Mouse (Mus musculus) urinary bladder, postnatal 25 days (tissue): ENCODE data around the gene Cox6b1.

Experiments
- DNase-seq: peaks from one replicate; pipeline ENCODE4 v3.0.0; 2022; ENCODE audit warnings: low spot score

Cox6b1 gene

GRCm38 (mm10) chr7:30610043-30610442 lies 15.9 kb downstream of the Cox6b1 start:
- no peak for DNase-seq

DNA sequence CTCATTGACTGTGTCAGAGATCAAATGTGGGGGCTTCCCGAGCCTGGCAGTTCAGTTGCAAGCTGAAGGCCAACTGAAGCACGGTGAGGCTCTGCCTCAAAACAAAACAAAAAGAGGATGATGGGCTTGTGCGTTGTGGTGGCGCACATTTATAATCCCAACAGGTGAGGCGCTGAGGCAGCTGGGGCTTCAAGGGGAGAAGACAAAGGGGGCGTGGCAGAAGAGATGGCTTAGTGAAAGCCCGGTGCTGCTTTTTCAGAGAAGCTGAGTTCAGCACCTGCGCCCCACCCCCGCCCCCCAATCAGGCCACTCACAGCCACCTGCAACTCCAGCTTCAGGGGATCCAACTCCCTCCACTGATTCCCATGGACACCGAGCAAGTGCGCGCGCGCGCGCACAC lies 17.5 kb downstream of the Cox6b1 start:
- no peak for DNase-seq

DNA sequence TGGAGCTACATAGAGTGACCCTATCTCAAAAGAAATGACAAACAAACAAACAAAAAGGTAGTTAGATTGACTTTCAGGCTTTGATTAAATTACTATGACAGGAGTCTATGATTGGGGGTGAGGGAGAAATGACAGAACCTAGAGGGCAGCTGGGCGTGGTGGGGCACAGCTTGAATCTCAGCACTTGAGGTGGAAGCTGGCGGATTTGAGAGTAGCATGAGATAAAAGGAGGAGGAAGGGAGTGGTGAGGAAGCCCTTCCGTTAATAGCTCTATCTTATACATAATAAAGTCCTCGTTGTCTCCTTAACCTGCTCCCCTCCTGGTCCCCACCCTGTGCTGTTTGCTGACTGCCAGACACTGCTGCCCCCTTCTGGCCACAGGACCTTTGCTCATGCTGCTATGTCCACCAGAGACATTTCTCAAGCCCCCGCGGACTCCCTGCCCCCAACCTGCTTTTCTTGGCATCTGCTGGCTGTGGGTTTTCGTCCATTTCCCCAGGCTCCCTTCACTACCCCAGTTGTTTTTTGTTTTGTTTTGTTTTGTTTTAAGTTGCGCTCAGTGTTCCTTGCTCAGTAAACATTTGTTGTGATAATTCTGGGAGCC lies 18.1 kb downstream of the Cox6b1 start:
- peak; percentile 60 for DNase-seq

DNA sequence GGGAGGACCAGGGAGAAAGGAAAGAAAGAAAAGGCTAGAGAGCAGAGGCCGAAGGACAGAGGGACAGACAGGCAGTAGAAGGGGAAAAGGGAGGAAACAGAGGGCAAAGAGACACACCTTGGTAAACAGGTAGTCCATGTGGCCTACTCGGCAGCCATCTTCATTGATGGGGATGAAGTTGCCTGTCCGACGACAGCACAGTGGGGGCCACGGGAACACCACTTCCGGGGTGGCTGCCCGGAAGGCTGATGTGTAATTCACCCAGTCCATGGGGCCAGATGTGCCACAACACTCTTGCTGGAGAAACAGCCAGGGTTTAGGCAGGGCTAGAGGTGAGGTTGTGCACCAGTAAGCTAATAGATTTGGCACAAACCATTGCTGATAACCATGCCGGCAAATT lies 21.0 kb downstream of the Cox6b1 start:
- DNase-seq: no peak

- DNase-seq: no peak
Measured at GRCm38 (mm10) chr7:30604424-30604823, 21.5 kb downstream of the Cox6b1 start.

- DNase-seq: peak; percentile 56
Measured at GRCm38 (mm10) chr7:30602583-30602982, 23.4 kb downstream of the Cox6b1 start.

- DNase-seq: peak; percentile 72
Measured at GRCm38 (mm10) chr7:30600651-30601050, 25.3 kb downstream of the Cox6b1 start.

DNA sequence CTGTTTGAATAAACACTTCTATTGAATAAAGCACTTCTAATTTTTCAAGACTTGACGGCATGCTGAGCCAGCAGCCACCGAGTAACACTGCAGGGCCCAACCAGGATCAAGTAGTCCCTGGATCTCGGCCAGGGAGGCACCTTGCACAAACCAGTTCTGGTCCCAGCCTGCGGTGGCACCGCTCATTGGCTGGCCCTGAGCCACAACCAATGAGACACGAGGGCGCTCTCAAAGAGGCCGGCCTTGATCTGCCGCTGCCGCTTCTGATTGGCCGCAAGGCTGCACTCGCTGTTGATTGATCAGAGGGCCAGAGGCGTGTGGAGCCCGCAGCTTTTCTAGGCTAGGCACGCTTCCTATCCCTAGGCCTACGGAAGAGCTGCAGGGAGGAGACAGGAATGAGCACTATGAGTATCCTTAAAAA lies 26.0 kb downstream of the Cox6b1 start:
- peak; percentile 81 for DNase-seq

GRCm38 (mm10) chr7:30598786-30599185 lies 27.2 kb downstream of the Cox6b1 start, which contains the start of gene Zbtb32:
Gene Zbtb32 (minus strand): TSS chr7:30598909.
- DNase-seq: no peak

- DNase-seq: no peak
Measured at GRCm38 (mm10) chr7:30596811-30597210, 29.1 kb downstream of the Cox6b1 start.

DNA sequence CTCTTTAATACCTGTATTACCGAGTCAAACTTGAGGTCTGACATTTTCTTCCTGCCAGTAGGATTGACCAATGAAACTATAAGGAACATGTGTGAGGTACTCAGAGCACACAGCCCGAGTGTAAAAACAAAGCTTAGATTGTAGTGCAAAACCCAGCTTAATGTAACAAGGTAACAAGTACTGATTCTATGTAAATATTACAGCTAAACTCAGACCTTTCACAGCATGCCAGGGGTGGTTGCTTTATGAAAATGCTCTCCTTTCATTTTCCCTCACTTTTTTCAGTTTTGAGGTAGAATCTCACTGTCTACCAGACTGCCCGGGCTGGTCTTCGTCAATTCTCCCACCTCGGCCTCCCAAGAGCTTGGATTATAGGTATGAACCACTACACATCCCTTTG lies 29.9 kb downstream of the Cox6b1 start:
- no peak for DNase-seq

GRCm38 (mm10) chr7:30594510-30595024 lies 31.4 kb downstream of the Cox6b1 start:
- DNase-seq: no peak

DNA sequence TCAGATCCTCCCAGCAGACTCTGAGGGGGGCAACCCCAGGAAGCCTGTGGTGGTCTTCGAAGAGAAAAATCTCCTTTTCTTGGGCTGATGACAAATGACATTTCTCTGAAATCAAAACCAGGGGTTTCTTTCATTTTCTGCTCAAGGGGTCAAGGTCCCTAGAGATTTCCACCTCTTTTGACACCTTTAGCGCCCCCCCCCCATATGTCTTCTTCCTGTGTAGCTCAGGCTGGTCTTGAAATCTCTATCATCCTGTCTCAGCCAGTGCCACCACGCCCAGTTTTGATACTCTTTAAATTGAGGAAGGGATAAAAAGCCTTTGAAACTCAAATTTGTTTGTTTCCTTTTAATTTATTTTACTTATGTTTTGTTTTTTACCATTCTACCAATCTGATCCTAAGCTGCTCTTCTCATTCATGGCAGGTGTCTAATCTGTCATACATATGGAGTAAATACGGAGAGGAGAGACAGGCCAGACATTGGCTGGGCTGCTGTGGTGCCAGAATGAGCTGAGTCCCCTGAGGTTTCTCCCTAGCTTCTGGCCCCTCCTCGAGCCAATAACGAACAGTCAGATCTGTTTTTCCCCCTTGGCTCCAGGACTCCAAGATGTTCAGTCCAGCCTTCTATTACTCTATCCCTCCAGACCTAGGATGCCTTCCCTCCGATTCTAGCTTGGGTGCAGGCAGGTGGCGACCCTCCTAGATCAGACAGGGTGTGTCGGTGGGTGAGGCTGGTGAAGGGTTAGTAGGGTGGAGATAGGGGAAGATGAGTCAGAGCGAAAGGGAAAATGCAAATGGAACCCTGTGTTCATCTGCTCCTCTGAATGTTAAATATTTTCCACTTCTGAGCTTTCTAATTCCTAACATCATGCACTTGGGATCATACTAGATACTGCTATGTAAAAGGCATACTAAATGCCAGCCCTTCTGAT lies 32.1 kb downstream of the Cox6b1 start:
- no peak for DNase-seq

DNA sequence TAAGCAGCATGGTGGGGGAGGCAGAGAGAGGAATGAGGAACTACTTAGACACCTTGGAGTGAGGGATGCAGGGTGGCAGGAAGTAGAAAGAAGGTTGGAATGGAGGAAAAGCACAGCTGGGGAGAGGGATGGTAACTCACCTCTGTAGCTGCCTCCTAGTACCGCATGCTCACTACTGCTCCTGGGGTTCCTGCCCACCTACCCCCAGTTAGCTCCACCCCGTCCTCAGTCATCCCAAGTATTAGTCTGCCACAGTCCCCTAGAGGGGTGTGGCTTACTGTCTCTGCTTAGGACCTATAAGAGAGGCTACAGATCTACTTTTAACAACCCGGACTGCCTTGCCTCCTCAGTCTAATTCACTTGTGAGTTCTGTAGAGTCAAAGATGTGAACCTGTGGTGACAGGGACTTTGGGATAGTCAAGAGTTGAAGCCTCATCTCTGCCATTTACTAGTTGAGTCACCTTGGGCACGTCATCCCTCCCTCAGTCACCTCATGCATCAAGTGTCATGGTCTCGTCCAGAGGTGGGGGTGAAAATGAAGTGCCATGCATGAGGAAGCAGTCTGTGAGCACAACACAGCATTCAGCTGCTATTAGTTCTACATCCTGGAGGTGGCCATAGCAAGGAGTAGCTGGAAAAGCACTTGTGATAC lies 33.1 kb downstream of the Cox6b1 start:
- DNase-seq: no peak

GRCm38 (mm10) chr7:30591605-30591951 lies 34.4 kb downstream of the Cox6b1 start:
- no peak for DNase-seq

DNA sequence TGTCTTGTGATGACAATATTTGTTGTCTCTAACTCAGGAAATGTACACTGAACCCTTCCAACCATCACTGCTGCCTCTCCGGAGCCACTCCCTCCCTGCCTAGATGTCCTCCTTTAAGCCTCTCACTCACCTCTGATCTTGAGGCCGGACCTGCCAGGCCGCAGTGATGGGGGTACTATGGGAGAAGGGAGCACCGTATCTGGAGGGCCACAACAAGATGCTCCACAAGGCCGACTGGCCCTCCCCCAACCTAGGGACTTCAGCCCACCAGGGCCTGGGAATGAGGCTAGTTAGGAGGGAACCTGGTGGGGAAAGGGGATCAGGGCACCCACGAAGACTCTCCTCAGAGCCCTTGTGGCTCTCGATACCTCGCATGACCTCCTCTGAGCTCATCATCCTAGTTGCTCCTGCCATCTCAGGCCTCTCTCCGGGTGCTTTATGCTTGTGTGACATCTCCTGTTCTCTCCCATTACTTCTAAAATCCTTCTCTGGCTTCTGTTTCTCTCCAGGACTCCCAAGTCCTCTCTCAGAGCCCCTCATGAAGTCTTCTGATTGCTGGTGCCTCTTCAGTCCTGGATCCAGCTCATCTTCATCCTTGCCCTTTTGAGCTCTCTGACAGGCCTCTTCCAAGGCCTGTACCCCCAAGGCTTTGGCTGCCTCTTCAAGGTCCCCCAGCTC lies 34.9 kb downstream of the Cox6b1 start:
- DNase-seq: no peak

- peak; percentile 86 for DNase-seq
Measured at GRCm38 (mm10) chr7:30589435-30590301, 36.3 kb downstream of the Cox6b1 start.

DNA sequence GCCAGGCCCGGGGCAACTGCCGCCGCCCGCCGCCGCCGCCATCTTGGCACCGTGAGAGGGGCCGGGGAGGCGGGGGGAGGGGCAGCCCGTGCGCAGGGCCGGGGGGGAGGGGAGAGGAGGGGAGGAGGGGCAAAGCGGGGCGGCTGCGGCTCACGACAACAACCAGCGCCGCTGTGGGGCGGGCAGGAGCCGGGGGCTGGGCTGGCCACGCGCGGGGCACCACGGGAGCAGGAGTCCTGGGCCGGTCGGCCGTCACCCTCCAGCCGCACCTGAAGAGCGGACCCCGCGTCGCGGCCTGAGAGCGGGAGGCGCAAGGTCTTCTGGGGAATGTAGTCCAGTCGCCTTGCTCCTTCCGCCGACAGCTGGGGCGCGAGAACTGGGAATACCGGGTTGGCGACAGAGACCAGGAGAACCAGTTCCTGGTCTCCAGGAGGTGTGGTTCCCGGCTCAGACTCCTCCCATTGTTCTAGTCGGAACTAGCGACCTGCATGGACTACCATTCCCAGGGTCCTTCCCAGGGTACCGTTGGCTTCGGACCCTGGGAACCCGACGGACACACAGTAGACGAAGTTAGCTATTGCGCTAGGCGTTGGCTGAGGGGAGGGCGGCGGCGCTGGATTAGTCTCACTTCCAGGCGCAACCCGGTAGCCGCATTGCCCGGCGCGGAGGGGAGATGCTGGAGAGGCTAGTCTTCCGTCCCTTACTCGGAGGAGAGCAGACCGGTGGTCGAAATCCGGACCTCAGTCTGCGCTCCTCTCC lies 37.1 kb downstream of the Cox6b1 start, which contains the start of gene Kmt2b:
Gene Kmt2b, minus strand, starts transcription at position 51 of the 759 bp plus-strand sequence.
- DNase-seq: peak; percentile 86

DNA sequence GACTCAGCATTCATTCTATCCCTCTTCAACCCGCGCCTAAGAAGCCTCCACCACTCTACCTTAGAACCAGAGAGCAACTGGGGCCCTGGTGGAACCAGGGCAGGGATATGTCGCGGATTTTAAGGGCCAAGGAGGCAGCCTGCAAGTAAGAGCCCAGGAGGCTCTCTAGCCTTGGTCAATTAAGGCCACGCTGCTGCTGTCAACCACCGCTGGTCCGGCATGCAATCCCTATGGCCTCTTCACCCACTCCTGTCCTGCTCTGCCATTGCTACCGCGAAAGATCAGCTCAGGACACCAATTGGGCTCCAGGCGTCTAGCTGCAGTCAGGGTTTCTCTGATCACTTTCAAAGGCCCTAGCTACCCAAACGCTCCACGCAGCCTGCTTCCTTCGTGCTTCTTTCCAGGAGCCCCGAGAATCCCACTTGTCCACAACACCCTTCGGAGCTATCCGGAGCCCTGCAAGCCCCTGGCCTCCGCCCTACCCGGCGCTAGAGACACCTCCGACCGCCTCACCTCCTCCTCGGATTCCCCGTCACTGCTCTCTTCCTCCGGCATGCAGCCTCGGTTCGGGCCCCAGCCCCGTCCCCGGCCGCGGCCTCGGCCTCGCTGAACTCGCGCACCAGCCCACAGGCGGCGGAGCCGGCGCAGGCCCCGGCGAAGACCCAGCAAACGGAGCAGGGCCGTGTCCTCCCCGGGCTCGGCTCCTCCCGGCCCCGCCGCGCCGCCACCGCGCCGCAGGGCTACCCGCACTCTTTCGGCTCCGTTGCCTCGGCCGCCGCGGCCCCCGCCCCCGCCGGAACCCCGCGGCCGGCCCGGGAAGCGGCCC lies 37.9 kb downstream of the Cox6b1 start:
- no peak for DNase-seq
